Mouse (Mus musculus): ENCODE data around the gene Klhl30. TPM values are rescaled to one million over a fixed set of nuclear protein-coding genes. Genes with fewer than 3 reads are reported as not detected.
A peak's percentile ranks its signal among the peaks of the same experiment; 100 is the strongest.

Gene Klhl30
- polyA plus RNA-seq, 1 experiment from 2014 or later = 0.55 TPM

GRCm38 (mm10) chr1:91397927-91398259 lies 47.1 kb downstream of the Klhl30 start:
- Histone ChIP-seq H3K4me3 (ENCODE audit: low read depth, low read length) (peak overlapping the region; percentile 54), H3K36me3 (replicated peaks; ENCODE audit: control insufficient read depth, insufficient read depth, low read depth, low read length) (no peaks in the 10 kb centered on the region), H3K9me3 (replicated peaks; ENCODE audit: control insufficient read depth, low read length) (no peaks in the 10 kb centered on the region), H3K4me1 (ENCODE audit: control insufficient read depth, insufficient read depth, low read length) (no peaks in the 10 kb centered on the region), H3K4me2 (ENCODE audit: low read depth, low read length) (peak overlapping the region; percentile 79), H3K27me3 (ENCODE audit: control insufficient read depth, insufficient read depth, low read length) (no peaks in the 10 kb centered on the region), H3K27ac (replicated peaks; ENCODE audit: low read depth, low read length) (no peak overlapping the region; the same call in 1 of the 2 replicates), H3K9ac (replicated peaks; ENCODE audit: low read length) (peak overlapping the region; percentile 94)
- no peak for ATAC-seq (replicated peaks; ENCODE audit: insufficient number of reproducible peaks, low FRiP score, low TSS enrichment, low read depth)
- WGBS = 0% methylated on average over 12 of the region's 12 CpGs
- no peak for DNase-seq (ENCODE audit: low spot score)

- Histone ChIP-seq H3K27ac (replicated peaks; ENCODE audit: low read depth, low read length) (peak within 1 kb of the TSS; percentile 77), H3K4me2 (ENCODE audit: low read depth, low read length) (peak within 1 kb of the TSS; percentile 79), H3K4me1 (ENCODE audit: control insufficient read depth, insufficient read depth, low read length) (no peaks in the 10 kb centered on the region), H3K4me3 (ENCODE audit: low read depth, low read length) (peak within 1 kb of the TSS; percentile 54), H3K9ac (replicated peaks; ENCODE audit: low read length) (peak within 1 kb of the TSS; percentile 94), H3K27me3 (ENCODE audit: control insufficient read depth, insufficient read depth, low read length) (no peaks in the 10 kb centered on the region), H3K9me3 (replicated peaks; ENCODE audit: control insufficient read depth, low read length) (no peaks in the 10 kb centered on the region), H3K36me3 (replicated peaks; ENCODE audit: control insufficient read depth, insufficient read depth, low read depth, low read length) (no peaks in the 10 kb centered on the region)
- WGBS = under 1% methylated on average over 78 of the region's 91 CpGs
- DNase-seq (ENCODE audit: low spot score) (peak; percentile 91), ATAC-seq (replicated peaks; ENCODE audit: insufficient number of reproducible peaks, low FRiP score, low TSS enrichment, low read depth) (peak; percentile 94)
Measured at GRCm38 (mm10) chr1:91398260-91399062, 47.6 kb downstream of the Klhl30 start, which contains the start of gene Ilkap. Ilkap (minus strand) TSS chr1:91398815.

GRCm38 (mm10) chr1:91404976-91405375 lies 54.2 kb downstream of the Klhl30 start:
- H3K36me3 ChIP-seq (replicated peaks; ENCODE audit: control insufficient read depth, insufficient read depth, low read depth, low read length) = no peaks in the 10 kb centered on the region
- H3K27me3 ChIP-seq (ENCODE audit: control insufficient read depth, insufficient read depth, low read length) = no peaks in the 10 kb centered on the region
- no peak overlapping the region for H3K4me3 ChIP-seq (ENCODE audit: low read depth, low read length)
- no peak overlapping the region for H3K27ac ChIP-seq (replicated peaks; ENCODE audit: low read depth, low read length)
- ATAC-seq (replicated peaks; ENCODE audit: insufficient number of reproducible peaks, low FRiP score, low TSS enrichment, low read depth) = no peak
- no peak overlapping the region for H3K4me2 ChIP-seq (ENCODE audit: low read depth, low read length)
- no peaks in the 10 kb centered on the region for H3K4me1 ChIP-seq (ENCODE audit: control insufficient read depth, insufficient read depth, low read length)
- no peaks in the 10 kb centered on the region for H3K9me3 ChIP-seq (replicated peaks; ENCODE audit: control insufficient read depth, low read length)
- no peak overlapping the region for H3K9ac ChIP-seq (replicated peaks; ENCODE audit: low read length)
- WGBS = 28% methylated on average over 1 of the region's 1 CpGs
- no peak for DNase-seq (ENCODE audit: low spot score)

- 62% methylated on average over 23 of the region's 23 CpGs for WGBS
- H3K4me2 ChIP-seq (ENCODE audit: low read depth, low read length) = no peak overlapping the region
- H3K9ac ChIP-seq (replicated peaks; ENCODE audit: low read length) = no peak overlapping the region
- H3K9me3 ChIP-seq (replicated peaks; ENCODE audit: control insufficient read depth, low read length) = no peaks in the 10 kb centered on the region
- no peak for DNase-seq (ENCODE audit: low spot score)
- no peak overlapping the region for H3K4me3 ChIP-seq (ENCODE audit: low read depth, low read length)
- no peaks in the 10 kb centered on the region for H3K4me1 ChIP-seq (ENCODE audit: control insufficient read depth, insufficient read depth, low read length)
- no peak for ATAC-seq (replicated peaks; ENCODE audit: insufficient number of reproducible peaks, low FRiP score, low TSS enrichment, low read depth)
- no peaks in the 10 kb centered on the region for H3K36me3 ChIP-seq (replicated peaks; ENCODE audit: control insufficient read depth, insufficient read depth, low read depth, low read length)
- no peaks in the 10 kb centered on the region for H3K27me3 ChIP-seq (ENCODE audit: control insufficient read depth, insufficient read depth, low read length)
- no peak overlapping the region for H3K27ac ChIP-seq (replicated peaks; ENCODE audit: low read depth, low read length)
Measured at GRCm38 (mm10) chr1:91405406-91406169, 54.8 kb downstream of the Klhl30 start.

GRCm38 (mm10) chr1:91407819-91408218 lies 57.0 kb downstream of the Klhl30 start:
- Histone ChIP-seq H3K9ac (replicated peaks; ENCODE audit: low read length) (no peak overlapping the region), H3K4me3 (ENCODE audit: low read depth, low read length) (no peak overlapping the region), H3K27me3 (ENCODE audit: control insufficient read depth, insufficient read depth, low read length) (no peaks in the 10 kb centered on the region), H3K9me3 (replicated peaks; ENCODE audit: control insufficient read depth, low read length) (no peaks in the 10 kb centered on the region), H3K4me1 (ENCODE audit: control insufficient read depth, insufficient read depth, low read length) (peaks cover 4% of the 10 kb centered on the region; the same call in 1 of the 2 replicates), H3K36me3 (replicated peaks; ENCODE audit: control insufficient read depth, insufficient read depth, low read depth, low read length) (no peaks in the 10 kb centered on the region; the same call in 1 of the 2 replicates), H3K27ac (replicated peaks; ENCODE audit: low read depth, low read length) (no peak overlapping the region), H3K4me2 (ENCODE audit: low read depth, low read length) (no peak overlapping the region)
- ATAC-seq (replicated peaks; ENCODE audit: insufficient number of reproducible peaks, low FRiP score, low TSS enrichment, low read depth) (no peak), DNase-seq (ENCODE audit: low spot score) (no peak)
- WGBS = 86% methylated on average over 4 of the region's 4 CpGs

GRCm38 (mm10) chr1:91411631-91412285 lies 60.9 kb downstream of the Klhl30 start:
- Histone ChIP-seq H3K4me2 (ENCODE audit: low read depth, low read length) (peak overlapping the region; percentile 95), H3K36me3 (replicated peaks; ENCODE audit: control insufficient read depth, insufficient read depth, low read depth, low read length) (no peaks in the 10 kb centered on the region; the same call in 1 of the 2 replicates), H3K27ac (replicated peaks; ENCODE audit: low read depth, low read length) (no peak overlapping the region), H3K4me1 (ENCODE audit: control insufficient read depth, insufficient read depth, low read length) (peaks cover 4% of the 10 kb centered on the region; the same call in 1 of the 2 replicates), H3K9ac (replicated peaks; ENCODE audit: low read length) (peak overlapping the region; percentile 84), H3K9me3 (replicated peaks; ENCODE audit: control insufficient read depth, low read length) (no peaks in the 10 kb centered on the region), H3K4me3 (ENCODE audit: low read depth, low read length) (peak overlapping the region; percentile 80), H3K27me3 (ENCODE audit: control insufficient read depth, insufficient read depth, low read length) (no peaks in the 10 kb centered on the region)
- no peak for DNase-seq (ENCODE audit: low spot score)
- no peak for ATAC-seq (replicated peaks; ENCODE audit: insufficient number of reproducible peaks, low FRiP score, low TSS enrichment, low read depth)
- WGBS = 65% methylated on average over 8 of the region's 8 CpGs

Data from embryonic facial prominence, embryonic 11.5 days (tissue).